Mouse (Mus musculus): ENCODE results near the gene Uvrag. TPM values are rescaled to one million over a fixed set of nuclear protein-coding genes. Genes with fewer than 3 reads are reported as not detected.

Uvrag gene
- polyA plus RNA-seq, 1 experiment from 2014 or later = 10.1 TPM

GRCm38 (mm10) chr7:98848899-98849640 lies 291.9 kb downstream of the Uvrag start:
- no peak overlapping the region for H3K4me3 ChIP-seq (ENCODE audit: low read depth, low read length)
- H3K9ac ChIP-seq (ENCODE audit: low read length) = no peak overlapping the region
- H3K4me1 ChIP-seq (ENCODE audit: control insufficient read depth, insufficient read depth, low read length) = no peaks in the 10 kb centered on the region
- no peak overlapping the region for H3K27ac ChIP-seq (ENCODE audit: low read depth, low read length)
- H3K9me3 ChIP-seq (ENCODE audit: control insufficient read depth, low read length) = no peaks in the 10 kb centered on the region
- no peaks in the 10 kb centered on the region for H3K27me3 ChIP-seq (ENCODE audit: control insufficient read depth, insufficient read depth, low read length)
- no peak overlapping the region for H3K4me2 ChIP-seq
- DNase-seq (ENCODE audit: low spot score, missing footprints) (no peak), ATAC-seq (ENCODE audit: low FRiP score) (no peak)
- 85% methylated on average over 8 of the region's 8 CpGs for WGBS
- H3K36me3 ChIP-seq (ENCODE audit: control insufficient read depth, insufficient read depth, low read length) = no peaks in the 10 kb centered on the region

- no peak overlapping the region for H3K27ac ChIP-seq (ENCODE audit: low read depth, low read length)
- H3K4me2 ChIP-seq = no peak overlapping the region
- H3K9me3 ChIP-seq (ENCODE audit: control insufficient read depth, low read length) = no peaks in the 10 kb centered on the region
- ATAC-seq (ENCODE audit: low FRiP score) (peak; percentile 34; the same call in 1 of the 2 replicates), DNase-seq (ENCODE audit: low spot score, missing footprints) (no peak)
- H3K36me3 ChIP-seq (ENCODE audit: control insufficient read depth, insufficient read depth, low read length) = no peaks in the 10 kb centered on the region
- whole genome bisulfite sequencing = 17% methylated on average over 7 of the region's 7 CpGs
- H3K4me3 ChIP-seq (ENCODE audit: low read depth, low read length) = no peak overlapping the region
- H3K9ac ChIP-seq (ENCODE audit: low read length) = no peak overlapping the region
- H3K4me1 ChIP-seq (ENCODE audit: control insufficient read depth, insufficient read depth, low read length) = peaks cover 9% of the 10 kb centered on the region
- H3K27me3 ChIP-seq (ENCODE audit: control insufficient read depth, insufficient read depth, low read length) = peaks cover 30% of the 10 kb centered on the region
Measured at GRCm38 (mm10) chr7:98843649-98844048, 297.3 kb downstream of the Uvrag start.

DNA sequence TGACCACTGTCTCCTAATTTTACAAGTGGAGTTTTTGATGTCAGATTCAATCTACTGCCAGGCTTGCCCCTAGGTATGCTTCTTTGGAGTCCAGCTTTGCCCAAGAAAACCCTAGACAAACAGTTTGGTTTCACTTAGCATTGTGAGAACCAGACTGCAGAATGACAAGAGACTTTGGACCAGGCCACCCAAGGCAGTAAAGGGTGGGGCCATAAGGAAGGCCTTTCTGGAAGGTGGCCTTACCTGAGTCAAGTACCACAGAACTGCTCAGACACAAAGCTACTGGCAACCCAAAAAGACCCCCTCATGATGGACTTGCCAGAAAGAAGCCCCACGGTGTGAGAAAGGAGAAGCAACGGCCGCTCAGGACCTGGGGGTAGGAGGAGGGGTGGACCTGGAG lies 297.9 kb downstream of the Uvrag start:
- Histone ChIP-seq H3K9ac (ENCODE audit: low read length) (no peak overlapping the region), H3K9me3 (ENCODE audit: control insufficient read depth, low read length) (no peaks in the 10 kb centered on the region), H3K4me3 (ENCODE audit: low read depth, low read length) (no peak overlapping the region), H3K27me3 (ENCODE audit: control insufficient read depth, insufficient read depth, low read length) (peaks cover 37% of the 10 kb centered on the region), H3K4me2 (no peak overlapping the region), H3K27ac (ENCODE audit: low read depth, low read length) (no peak overlapping the region), H3K36me3 (ENCODE audit: control insufficient read depth, insufficient read depth, low read length) (no peaks in the 10 kb centered on the region), H3K4me1 (ENCODE audit: control insufficient read depth, insufficient read depth, low read length) (peaks cover 15% of the 10 kb centered on the region)
- WGBS = 83% methylated on average over 3 of the region's 3 CpGs
- DNase-seq (ENCODE audit: low spot score, missing footprints) (no peak), ATAC-seq (ENCODE audit: low FRiP score) (no peak)

GRCm38 (mm10) chr7:98841802-98842201 lies 299.1 kb downstream of the Uvrag start:
- 27% methylated on average over 3 of the region's 3 CpGs for WGBS
- ATAC-seq (ENCODE audit: low FRiP score) = no peak
- H3K27ac ChIP-seq (ENCODE audit: low read depth, low read length) = no peak overlapping the region
- DNase-seq (ENCODE audit: low spot score, missing footprints) = no peak
- H3K4me2 ChIP-seq = no peak overlapping the region
- H3K36me3 ChIP-seq (ENCODE audit: control insufficient read depth, insufficient read depth, low read length) = no peaks in the 10 kb centered on the region
- H3K9ac ChIP-seq (ENCODE audit: low read length) = no peak overlapping the region
- H3K4me3 ChIP-seq (ENCODE audit: low read depth, low read length) = no peak overlapping the region
- no peaks in the 10 kb centered on the region for H3K9me3 ChIP-seq (ENCODE audit: control insufficient read depth, low read length)
- peaks cover 49% of the 10 kb centered on the region for H3K27me3 ChIP-seq (ENCODE audit: control insufficient read depth, insufficient read depth, low read length)
- H3K4me1 ChIP-seq (ENCODE audit: control insufficient read depth, insufficient read depth, low read length) = peaks cover 15% of the 10 kb centered on the region

- WGBS = 28% methylated on average over 3 of the region's 3 CpGs
Measured at GRCm38 (mm10) chr7:98840771-98841170, 300.2 kb downstream of the Uvrag start.

DNA sequence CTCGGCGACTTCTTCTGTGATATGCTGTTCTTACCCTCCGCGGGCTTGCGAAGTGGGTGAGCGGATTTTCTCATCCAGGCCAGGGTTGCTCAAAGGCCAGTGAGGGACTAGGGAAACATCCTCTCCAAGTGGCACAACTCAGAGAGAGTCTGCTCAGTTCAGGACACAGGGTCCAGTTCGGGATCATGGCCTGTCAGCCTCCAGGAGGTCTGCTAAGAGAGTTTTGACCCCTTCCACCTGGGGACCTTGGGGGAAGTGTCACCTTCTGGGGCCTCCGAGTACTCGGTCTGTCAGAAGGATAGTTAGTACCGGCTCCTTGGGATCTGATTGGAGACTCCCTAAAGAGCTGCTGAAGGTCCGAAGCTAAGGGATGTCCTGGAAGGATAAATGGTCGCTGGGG lies 301.6 kb downstream of the Uvrag start:
- H3K4me3 ChIP-seq (ENCODE audit: low read depth, low read length) = peak overlapping the region; percentile 48
- H3K9ac ChIP-seq (ENCODE audit: low read length) = peak overlapping the region; percentile 10
- no peaks in the 10 kb centered on the region for H3K9me3 ChIP-seq (ENCODE audit: control insufficient read depth, low read length)
- DNase-seq (ENCODE audit: low spot score, missing footprints) (peak; percentile 88), ATAC-seq (ENCODE audit: low FRiP score) (no peak)
- H3K4me2 ChIP-seq = peak overlapping the region; percentile 85
- H3K36me3 ChIP-seq (ENCODE audit: control insufficient read depth, insufficient read depth, low read length) = no peaks in the 10 kb centered on the region
- 2% methylated on average over 12 of the region's 12 CpGs for WGBS
- no peak overlapping the region for H3K27ac ChIP-seq (ENCODE audit: low read depth, low read length)
- H3K4me1 ChIP-seq (ENCODE audit: control insufficient read depth, insufficient read depth, low read length) = peaks cover 33% of the 10 kb centered on the region
- peaks cover 74% of the 10 kb centered on the region for H3K27me3 ChIP-seq (ENCODE audit: control insufficient read depth, insufficient read depth, low read length)

More at GRCm38 (mm10) chr7:98840771-98841170, 300.2 kb downstream of the Uvrag start:
- Histone ChIP-seq H3K9ac (ENCODE audit: low read length) (no peak overlapping the region), H3K36me3 (ENCODE audit: control insufficient read depth, insufficient read depth, low read length) (no peaks in the 10 kb centered on the region), H3K27ac (ENCODE audit: low read depth, low read length) (no peak overlapping the region), H3K4me1 (ENCODE audit: control insufficient read depth, insufficient read depth, low read length) (peaks cover 22% of the 10 kb centered on the region), H3K4me3 (ENCODE audit: low read depth, low read length) (no peak overlapping the region), H3K27me3 (ENCODE audit: control insufficient read depth, insufficient read depth, low read length) (peaks cover 59% of the 10 kb centered on the region), H3K9me3 (ENCODE audit: control insufficient read depth, low read length) (no peaks in the 10 kb centered on the region), H3K4me2 (no peak overlapping the region)
- DNase-seq (ENCODE audit: low spot score, missing footprints) = no peak
- no peak for ATAC-seq (ENCODE audit: low FRiP score)

GRCm38 (mm10) chr7:98838729-98839141 lies 302.2 kb downstream of the Uvrag start:
- no peaks in the 10 kb centered on the region for H3K9me3 ChIP-seq (ENCODE audit: control insufficient read depth, low read length)
- no peaks in the 10 kb centered on the region for H3K36me3 ChIP-seq (ENCODE audit: control insufficient read depth, insufficient read depth, low read length)
- WGBS = under 1% methylated on average over 48 of the region's 48 CpGs
- H3K4me3 ChIP-seq (ENCODE audit: low read depth, low read length) = peak overlapping the region; percentile 48
- ATAC-seq (ENCODE audit: low FRiP score) = peak; percentile 38
- peaks cover 79% of the 10 kb centered on the region for H3K27me3 ChIP-seq (ENCODE audit: control insufficient read depth, insufficient read depth, low read length)
- H3K9ac ChIP-seq (ENCODE audit: low read length) = peak overlapping the region; percentile 10
- peaks cover 33% of the 10 kb centered on the region for H3K4me1 ChIP-seq (ENCODE audit: control insufficient read depth, insufficient read depth, low read length)
- H3K27ac ChIP-seq (ENCODE audit: low read depth, low read length) = no peak overlapping the region
- peak overlapping the region; percentile 85 for H3K4me2 ChIP-seq
- DNase-seq (ENCODE audit: low spot score, missing footprints) = peak; percentile 95

DNA sequence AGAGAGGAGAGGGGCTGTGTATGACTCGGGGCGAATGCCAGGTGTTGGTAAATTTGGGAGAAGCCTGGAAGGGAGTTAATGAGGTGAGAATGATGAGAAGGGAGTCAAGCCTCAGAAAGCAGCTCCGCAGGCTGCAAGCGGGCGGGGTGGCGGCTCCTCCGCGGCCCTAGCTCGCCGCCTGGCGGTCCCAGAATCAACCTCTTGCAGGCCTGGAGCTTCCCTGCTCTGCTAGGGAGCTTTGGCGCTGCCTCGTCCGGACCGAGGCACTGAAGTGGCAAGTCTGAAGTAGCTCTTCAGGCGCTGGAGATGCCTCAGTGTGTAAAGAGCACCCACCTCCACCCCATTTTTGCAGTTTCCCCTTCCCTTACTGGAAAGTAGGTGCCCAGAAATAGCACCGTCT lies 303.0 kb downstream of the Uvrag start:
- peak; percentile 75 for ATAC-seq (ENCODE audit: low FRiP score)
- Histone ChIP-seq H3K27me3 (ENCODE audit: control insufficient read depth, insufficient read depth, low read length) (peaks cover 85% of the 10 kb centered on the region), H3K9ac (ENCODE audit: low read length) (no peak overlapping the region), H3K27ac (ENCODE audit: low read depth, low read length) (no peak overlapping the region), H3K4me2 (peak overlapping the region; percentile 85), H3K36me3 (ENCODE audit: control insufficient read depth, insufficient read depth, low read length) (no peaks in the 10 kb centered on the region), H3K4me3 (ENCODE audit: low read depth, low read length) (peak overlapping the region; percentile 48; the same call in 1 of the 2 replicates), H3K9me3 (ENCODE audit: control insufficient read depth, low read length) (no peaks in the 10 kb centered on the region), H3K4me1 (ENCODE audit: control insufficient read depth, insufficient read depth, low read length) (peaks cover 33% of the 10 kb centered on the region)
- DNase-seq (ENCODE audit: low spot score, missing footprints) = peak; percentile 97
- WGBS = 1% methylated on average over 17 of the region's 17 CpGs

- ATAC-seq (ENCODE audit: low FRiP score) (no peak), DNase-seq (ENCODE audit: low spot score, missing footprints) (peak; percentile 96)
- Histone ChIP-seq H3K4me3 (ENCODE audit: low read depth, low read length) (peak overlapping the region; percentile 32), H3K4me1 (ENCODE audit: control insufficient read depth, insufficient read depth, low read length) (peaks cover 33% of the 10 kb centered on the region), H3K4me2 (peak overlapping the region; percentile 98), H3K9me3 (ENCODE audit: control insufficient read depth, low read length) (no peaks in the 10 kb centered on the region), H3K9ac (ENCODE audit: low read length) (no peak overlapping the region), H3K27me3 (ENCODE audit: control insufficient read depth, insufficient read depth, low read length) (peaks cover 92% of the 10 kb centered on the region), H3K27ac (ENCODE audit: low read depth, low read length) (no peak overlapping the region), H3K36me3 (ENCODE audit: control insufficient read depth, insufficient read depth, low read length) (no peaks in the 10 kb centered on the region)
- 1% methylated on average over 23 of the region's 23 CpGs for WGBS
Measured at GRCm38 (mm10) chr7:98836646-98837045, 304.3 kb downstream of the Uvrag start.
